Mouse (Mus musculus): ENCODE data around the gene Hmgcs2.
A peak's percentile ranks its signal among the peaks of the same experiment; 100 is the strongest.

Gene Hmgcs2

DNA sequence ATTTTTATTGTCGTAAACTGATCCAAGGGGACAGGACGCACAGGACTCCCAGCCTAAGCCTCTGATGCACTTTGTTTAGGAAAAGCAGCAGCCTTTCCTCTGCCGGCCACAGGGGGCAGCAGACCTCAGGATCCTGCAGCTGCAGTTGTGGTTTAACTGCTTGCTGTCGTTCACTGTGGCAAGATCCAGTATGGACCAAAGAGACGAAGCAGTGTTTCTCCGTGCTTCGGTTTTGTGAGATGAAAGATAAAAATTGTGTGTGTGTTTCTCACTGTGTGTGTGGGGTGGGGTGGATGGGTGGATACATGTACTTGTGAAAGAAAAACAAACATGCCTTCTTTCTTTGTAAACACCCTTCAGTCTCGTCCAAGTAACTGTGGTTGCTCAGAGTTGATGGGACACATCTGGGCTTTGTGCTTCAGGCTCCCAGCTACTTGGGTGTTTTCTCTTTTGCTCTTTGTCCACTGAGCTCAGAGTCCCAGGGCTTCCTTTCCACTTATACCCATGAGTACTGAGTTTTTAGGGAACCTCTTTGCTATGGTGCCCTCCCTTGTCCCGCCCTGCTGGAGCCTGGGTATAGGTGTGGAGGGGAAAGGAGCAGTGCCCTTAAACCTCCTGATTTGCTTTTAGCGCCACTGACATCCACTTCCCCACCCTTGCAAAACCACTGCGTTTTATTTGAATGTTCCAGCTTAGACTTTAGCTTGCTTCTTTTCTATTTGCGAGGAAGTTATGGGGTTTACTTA, 871 bp downstream of the Hmgcs2 start:
- peak; percentile 65 to 78 for DNase-seq

DNA sequence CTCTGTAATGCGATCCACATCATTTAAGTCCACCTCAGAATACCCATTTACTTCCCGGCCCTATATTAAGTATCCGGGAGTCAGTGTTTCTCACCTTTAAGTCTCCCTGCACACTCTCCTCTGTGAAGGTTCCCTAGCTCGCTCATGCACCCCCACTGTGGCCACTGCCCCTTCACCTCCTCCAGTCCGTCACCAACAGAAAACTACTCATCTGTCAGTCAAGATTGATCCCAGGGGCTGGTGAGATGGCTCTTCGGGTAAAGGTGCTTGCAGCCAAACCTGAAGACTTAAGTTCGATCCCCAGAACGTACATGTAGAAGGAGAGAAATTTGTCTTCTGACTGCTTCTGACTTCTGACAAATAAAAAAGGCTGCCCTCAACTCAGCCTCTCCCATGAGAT, 2.2 kb downstream of the Hmgcs2 start:
- no peak for DNase-seq

DNA sequence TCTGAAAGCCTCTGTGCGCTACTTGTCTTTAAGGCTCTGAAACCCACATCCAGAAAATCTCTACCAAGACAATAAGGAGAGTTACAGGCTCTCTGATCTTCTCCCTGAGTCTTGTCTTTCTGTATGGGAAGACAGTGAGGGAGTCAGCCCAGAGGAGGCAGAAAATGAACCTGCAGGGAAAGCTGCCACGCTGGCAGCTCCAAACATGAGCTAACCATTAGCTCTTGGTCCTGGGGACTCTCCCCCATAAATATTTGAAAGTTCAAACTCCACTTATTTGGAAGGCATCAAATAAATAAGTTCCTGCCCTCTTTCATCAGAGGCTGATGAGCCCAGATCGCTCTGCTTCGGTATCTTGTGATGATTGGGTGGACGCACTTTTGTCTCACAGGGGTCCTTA, 3.0 kb downstream of the Hmgcs2 start:
- peak in 1 of 2 experiments; percentile 25 for DNase-seq

DNA sequence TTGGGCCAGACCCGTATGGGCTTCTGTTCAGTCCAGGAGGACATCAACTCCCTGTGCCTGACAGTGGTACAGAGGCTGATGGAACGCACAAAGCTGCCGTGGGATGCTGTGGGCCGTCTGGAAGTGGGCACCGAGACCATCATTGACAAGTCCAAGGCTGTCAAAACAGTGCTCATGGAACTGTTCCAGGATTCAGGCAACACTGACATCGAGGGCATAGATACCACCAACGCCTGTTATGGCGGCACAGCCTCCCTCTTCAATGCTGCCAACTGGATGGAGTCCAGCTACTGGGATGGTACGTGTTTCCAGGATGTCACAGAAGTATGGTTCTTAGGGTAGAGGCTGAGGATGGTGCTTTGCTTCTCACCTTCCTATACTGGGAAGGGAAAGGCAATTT, 10.8 kb downstream of the Hmgcs2 start:
- no peak for DNase-seq

DNA sequence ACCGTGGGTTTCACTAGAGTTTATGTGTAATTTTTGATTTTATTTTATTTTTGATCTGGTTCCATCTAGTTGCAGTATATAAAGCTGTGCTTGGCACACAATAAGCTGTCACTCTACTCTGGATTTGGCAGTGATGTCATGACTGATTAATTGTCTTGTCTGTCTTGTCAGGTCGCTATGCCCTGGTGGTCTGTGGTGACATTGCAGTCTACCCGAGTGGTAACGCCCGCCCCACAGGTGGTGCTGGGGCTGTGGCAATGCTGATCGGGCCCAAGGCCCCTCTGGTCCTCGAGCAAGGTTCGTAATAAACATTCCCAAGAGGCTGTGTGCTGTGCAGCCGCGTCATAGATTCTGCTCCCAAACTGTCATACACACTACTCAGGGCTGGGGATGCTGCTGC, 15.7 kb downstream of the Hmgcs2 start:
- no peak for DNase-seq

DNA sequence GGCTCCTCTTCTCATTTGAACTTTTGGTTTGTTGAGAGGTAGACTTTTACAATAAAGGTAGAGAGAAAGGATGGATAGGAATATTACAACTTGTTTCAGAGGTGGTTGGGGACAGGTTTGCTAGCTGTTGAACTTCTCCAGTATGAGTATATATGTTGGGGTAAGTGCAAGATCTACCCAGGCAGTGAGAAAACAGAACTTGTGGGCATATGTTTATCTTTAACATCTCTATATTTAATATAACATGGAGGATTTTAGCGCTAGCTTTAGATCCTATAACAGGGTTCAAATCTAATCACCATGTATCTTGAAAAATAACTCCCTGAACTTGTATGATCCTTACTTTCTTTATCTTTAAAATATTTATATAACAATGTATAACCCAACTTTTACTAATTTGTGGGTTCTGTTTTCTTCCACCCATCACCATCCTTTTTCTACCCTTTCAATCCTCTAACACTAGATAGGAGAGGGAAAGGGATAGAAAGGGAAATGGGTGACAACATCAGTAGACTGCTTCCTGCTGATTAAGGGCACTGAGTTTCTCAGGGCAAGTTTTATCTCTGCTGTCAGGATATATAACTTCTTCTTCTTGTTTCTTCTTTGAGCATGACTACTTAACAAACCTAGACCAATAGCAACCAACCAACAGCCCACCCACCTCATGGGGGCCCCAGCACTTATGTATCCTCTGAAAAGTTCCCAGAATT, 19.3 kb downstream of the Hmgcs2 start:
- DNase-seq, result no peak

DNA sequence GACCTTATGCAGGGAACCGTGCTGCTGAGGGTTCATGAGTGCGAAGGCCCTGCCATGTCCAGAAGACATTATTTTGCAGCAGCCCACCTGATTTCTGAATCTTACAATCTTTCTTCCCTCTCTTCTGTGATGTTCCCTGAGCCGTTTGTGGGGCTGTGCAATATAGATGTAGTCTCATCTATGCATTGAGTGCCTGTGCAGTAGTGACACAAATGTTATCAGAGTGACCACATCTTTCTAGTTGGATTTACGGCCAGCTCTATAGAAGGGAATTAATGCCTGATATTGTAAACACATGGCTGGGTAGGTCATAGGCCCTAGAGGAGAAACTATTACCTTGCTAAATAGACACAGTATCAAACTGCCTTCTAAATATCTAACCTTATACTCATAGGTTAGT, 20.0 kb downstream of the Hmgcs2 start:
- DNase-seq, result no peak

DNA sequence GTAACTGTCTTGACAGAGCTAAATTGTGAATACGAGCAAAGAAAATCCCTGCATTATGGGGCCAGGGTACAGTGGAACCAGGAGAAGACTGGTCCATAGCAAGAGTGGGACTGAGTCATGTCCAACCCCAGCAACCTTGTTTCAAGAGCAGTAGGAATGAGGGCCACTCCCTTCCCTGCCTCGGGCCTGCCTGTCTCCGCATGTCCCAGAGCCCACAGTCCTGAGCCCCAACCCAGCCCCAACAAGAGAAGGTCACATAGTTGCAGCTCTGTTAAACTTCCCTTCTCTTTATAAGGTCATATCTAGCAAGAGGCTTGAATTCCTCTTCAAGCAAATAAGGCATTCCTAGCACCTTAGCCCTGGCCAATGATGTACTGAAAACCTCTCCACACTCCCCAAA, 21.5 kb downstream of the Hmgcs2 start:
- no peak for DNase-seq

DNA sequence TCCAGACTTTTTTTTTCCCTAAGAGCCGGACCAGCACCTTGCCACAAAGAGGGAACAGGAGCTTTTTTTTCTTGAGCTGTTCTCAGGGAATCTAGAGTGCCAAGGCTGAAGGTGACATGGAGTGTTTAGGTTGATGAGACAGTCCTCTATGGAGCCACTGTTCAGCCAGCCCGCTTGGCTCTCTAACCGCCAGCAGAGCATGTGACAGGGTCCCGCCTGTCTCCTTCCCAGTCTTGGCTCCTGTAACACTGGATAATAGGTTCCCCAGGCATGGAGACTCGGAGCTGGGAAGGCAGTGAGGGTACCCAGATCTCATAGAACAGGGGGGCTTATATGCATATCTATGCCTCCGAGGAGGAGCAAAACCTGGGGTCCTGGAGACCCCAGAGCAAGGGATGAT, 28.4 kb downstream of the Hmgcs2 start:
- DNase-seq, result no peak

DNA sequence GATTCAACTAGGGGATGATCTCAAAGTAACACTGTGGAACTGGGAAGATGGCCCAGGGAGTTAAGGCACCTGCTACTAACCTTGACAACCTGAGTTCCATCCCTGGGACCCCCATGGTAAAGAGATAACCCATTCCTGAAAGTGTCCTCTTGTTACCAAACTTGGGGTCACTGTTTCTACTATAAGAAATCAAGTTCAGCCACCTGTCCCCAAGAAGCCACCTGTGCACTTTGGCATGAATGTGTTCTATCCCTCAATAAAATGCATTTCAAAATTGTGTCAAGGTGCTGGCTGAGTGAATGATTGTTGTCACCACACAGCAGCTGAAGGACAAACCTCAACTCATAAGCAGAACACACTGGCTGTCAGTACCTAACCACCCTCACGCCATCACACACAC, 30.2 kb downstream of the Hmgcs2 start:
- DNase-seq, result no peak

DNA sequence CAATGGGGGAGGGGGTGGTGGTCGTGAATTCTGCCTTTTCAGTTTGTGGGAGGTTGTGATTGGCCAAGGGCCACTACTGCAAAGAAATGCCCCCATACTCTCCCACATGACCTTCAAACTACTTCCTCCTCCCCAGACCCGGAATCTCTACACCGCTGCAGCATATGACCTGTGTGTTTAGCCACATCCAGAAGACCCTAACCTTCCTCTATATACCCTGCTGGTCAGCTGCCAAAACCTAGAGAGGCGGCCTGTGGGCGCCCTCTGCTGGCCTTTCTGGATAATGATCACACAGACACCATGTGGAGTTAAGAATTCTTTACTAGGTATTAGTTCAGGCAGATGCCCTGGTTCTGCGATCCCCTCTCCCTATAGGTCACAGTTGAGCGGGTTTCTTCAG, 32.6 kb downstream of the Hmgcs2 start:
- DNase-seq, result peak; percentile 42 to 79

DNA sequence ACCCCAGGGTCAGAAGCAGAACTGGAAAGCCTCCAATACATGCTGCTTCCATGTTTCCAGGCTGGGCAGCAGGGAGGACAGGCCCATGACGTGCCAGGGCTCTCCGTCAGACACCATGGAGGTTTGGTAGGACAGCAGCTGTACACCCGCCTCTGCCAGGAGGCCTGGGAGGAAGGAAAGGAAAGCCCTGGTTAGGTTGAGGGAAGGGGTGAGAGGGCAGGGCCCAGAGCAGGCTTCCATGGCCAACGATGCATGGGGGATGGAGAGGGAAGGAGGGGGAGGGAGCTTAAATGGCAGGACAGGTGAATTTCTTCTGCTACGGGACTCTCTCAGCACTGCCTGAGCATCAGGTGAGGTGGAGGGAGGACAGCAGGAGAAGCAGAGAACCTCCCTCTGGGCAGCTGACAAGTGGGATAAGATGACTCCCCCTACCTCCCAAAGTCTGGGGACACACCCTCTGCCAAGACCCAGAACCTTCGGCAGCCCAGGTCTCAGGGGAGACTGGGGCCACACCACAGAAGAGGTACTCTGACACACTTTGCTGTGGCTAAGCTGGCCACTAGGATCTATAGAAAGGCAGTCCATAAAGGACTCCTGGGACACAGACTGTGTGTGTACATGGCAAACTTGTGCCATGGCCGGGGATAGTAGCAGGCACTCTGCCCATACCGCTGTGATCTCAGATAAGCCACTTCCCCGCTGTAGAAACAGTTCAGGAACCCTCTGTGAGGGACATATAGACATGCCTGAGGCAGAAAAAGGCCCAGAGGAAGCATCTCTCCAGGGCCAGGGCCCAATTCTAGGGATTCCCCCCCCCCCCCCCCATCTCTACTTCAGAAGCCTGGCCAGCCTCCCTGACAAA, 33.3 kb downstream of the Hmgcs2 start:
- DNase-seq, result no peak

DNA sequence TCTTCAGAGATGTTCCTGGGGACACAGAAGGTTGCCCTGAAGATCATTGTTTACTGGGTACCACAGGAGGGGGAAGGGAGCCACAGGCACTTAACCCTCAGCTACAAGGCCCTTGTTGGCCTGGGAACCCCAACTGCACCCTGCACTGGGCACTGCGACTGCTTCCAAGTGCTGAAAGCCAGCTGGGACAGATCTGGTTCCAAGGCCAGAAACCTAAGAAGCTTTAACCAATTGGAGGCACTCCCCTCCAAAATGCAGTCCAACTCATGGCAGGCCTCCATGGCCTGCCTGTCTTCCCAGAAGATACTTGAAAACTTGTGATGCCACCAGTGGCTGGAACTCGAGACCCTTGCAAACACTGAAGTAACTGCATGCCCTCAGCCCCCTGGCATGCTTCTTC, 34.9 kb downstream of the Hmgcs2 start:
- no peak for DNase-seq

DNA sequence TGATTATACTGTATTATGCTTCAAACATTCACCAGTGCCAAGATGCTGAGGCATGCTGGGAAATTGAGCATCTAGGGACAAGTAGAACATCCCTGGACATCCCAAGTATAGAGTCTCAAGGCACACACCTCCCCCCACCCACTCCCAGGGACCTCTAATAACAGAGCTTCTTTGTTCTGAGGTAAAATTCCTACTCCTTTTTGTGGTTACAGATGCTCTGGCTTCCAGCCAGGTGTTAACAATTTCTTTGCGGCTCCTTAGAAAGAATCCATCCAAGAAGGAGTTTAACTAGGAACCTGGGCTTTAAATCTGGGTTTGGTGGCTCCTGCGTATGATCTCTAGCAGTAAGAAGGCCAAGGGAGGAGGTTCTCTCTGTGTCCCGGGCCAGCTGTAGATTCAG, 36.9 kb downstream of the Hmgcs2 start:
- DNase-seq, result no peak

DNA sequence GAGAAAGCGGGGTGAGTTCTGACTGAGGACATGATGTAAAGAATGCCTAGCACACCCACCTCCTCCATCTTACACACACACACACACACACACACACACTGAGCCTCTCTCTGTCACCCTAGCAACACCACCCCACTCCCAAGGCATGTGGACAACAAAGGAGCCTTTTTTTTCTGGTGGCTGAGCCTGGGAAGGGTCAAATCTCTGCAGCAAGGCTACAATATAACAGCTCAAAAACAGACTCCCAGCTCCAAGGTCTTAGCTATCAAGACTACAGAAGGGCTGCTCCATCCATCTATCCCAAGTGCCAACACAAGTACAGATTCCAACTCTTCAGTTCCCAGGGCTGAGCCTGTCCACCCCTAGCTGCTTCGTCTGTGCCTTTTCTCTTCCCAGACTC, 39.0 kb downstream of the Hmgcs2 start:
- no peak for DNase-seq

DNA sequence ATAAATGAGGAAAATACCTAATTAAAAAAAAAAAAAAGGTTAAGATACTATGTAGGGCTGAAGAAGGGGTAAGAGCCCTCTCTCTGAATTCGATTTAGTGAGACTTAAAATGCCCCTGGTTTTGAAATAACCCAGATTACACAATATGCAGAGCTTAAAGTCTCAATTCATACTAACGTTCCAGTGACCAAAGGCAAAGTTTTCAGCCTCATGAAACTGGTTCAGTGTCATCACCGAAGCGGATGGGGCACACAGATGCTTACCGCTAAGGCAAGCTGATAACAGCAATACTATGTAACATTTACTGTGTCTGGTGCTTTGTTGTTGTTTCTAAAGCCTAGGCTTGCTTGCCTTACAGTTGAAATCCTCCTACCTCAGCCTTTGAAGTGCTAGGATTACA, 42.0 kb downstream of the Hmgcs2 start:
- DNase-seq, result no peak

DNA sequence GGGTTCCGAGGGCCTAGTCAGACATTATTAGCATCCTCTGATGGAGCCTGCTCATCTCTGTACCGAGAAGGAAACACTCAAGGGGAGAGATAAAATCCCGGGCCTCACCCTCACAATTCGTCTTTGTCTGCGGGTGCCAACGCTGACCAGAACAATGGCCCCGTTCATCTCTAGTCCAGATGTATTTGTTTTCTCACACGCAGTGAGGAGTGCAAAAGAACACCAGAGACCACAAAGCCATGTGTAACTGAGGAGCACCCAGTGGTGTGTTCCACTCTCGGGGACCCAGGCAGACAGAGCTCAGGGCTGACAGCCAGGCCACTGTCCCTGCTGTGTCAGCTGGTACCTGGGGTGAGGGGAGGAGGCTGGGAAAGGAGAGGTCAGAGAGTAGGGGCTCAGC, 44.0 kb downstream of the Hmgcs2 start:
- DNase-seq, result no peak

DNA sequence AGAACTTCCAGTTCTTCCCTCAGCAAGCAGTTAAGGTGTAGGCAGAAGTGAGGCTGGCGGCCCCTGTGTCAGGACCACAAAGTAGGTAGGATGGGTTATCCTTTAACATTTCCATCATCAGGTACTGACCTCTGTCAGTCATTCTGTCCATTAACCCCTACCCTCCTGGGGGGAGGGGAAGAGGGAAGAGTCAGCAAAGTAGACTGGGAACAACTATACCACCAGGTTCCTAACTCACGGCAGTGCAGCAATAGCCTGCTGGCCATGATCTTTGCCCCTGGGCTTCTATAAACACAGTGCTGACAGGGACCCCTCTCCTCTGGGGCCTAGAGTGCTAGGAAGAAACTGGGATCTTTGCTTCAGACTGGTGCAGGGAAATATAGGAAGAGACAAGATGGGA, 53.8 kb downstream of the Hmgcs2 start:
- DNase-seq, result peak; percentile 18 to 53

DNA sequence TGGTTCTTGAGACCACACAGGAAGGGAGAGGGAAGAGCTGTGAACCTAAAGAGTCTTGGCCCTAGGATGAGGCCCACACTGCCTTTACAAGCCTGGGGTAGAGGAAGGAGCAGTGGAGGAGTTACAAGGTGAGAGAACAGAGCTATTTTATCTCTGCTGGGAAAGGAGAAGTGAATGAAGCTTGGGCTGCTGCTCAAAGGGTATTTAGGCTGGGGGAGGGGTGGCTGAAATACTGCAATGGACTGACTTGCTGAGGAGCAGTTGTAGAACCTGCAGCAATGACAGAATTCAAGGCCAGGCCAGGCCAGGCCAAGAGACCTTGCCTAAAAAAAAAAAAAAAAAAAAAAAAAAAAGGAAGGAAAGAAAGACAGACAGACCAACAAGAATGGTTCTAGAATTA, 55.1 kb downstream of the Hmgcs2 start:
- peak in 1 of 2 experiments; percentile 37 for DNase-seq

DNA sequence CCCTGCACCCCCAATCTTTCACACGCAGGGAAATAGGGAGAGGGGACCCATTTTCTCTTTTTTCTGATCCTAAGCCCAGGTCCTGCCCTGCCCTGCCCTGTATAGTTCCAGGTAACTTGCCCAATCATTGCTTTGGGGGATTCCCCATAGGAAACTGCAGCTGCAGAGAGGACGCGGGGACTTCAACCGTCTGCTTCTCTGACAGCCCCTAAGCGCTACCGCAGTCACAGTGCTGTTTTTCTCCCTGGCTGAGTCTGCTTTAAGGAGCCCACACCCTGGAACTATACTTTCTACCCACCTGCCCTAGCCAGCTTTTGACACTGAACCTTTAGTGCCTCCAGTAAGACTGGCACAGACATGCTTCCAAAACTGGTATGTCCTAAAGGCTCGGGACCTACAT, 55.7 kb downstream of the Hmgcs2 start:
- DNase-seq, result no peak

DNA sequence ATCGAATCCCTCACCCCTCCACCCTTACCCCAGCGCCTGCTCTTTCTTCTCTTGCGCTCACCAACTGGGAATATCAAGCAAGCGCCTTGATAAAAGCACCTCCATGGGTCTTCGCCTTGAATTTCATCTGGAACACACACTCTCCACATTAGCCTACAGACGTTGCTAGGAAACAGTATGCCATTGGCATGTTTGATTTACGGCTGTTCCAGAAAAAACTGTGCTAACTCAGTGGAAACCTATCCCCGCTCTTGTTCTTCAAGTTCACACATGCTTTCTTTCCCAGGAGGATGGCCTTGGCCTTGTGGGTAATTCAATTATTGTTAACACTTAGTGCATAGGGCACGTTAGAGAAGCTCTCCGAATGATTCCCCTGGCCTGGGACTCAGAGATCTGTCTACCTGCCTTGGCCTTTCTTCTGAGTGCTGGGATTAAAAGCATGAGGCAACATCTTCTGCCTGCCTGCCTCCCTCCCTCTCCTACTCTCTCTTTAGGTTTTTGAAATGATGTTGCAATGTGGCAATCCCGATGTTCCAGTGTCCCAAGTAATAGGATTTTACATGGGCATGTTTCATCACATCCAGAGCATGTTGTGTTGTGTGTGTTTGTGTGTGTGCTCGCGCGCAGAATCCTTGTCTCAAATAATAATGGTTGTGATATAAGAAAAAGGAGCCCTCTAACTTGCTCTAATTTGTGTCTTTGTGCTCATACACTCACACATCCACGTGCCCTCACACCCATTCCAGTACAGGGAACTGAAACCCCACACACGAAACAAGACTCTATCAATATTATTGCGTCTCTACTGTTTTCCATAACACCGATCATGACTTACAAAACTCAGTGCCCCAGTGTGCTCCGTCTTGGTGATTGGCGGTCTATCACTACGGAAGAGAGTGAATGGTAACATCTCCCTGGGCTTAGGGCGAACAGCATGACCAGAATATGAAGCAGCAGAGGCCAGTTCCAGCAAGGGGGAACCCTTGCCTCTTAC, 56.7 kb downstream of the Hmgcs2 start:
- no peak for DNase-seq

DNA sequence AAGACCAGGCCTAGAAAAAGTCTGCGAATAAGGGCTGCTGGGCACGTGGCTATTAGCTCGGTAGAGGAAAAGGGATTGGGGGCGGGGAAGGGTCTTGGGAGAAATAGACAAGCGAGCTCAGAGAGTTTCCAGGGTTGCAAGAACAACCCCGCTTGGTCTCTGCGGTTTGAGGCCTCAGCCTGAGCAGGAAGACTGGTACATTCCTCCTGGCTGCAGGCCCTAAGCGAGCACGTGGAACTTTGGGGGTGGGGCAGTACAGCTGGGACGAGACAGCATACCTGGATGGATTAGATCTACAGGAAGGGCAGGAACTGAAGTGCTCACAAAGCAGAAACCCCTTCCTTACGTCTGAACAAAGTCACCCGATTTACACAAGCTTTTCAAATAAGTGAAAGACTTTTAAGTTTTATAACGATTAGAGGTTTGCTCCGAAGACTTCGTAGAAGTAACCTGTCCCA, 58.4 kb downstream of the Hmgcs2 start:
- DNase-seq, result peak; percentile 81 to 86

All from kidney, postnatal 36 days (tissue).